Mouse (Mus musculus) gastrocnemius, postnatal 36 days (tissue): Measurements from ENCODE around the gene Arid5a. TPM values are rescaled to one million over a fixed set of nuclear protein-coding genes. Genes with fewer than 3 reads are reported as not detected.

Source experiments
- DNase-seq, 2 experiments: peaks; one replicate each; pipeline ENCODE4 v3.0.0; 2022
- intact Hi-C: fragments of 180-260 bp; cut with DNase I; formaldehyde crosslinking; loops from one replicate; pipeline ENCODE4 v1.15.1; 2025
- long read RNA-seq, 2 experiments: library from polyadenylated mRNA; stranded (forward); transcript quantifications; one replicate each; pipeline ENCODE4 v2.0.0; 2021
- total RNA-seq, 2 experiments: library from RNA; stranded (reverse); gene quantifications; 2 replicates each; pipeline ENCODE4 v1.2.3; 2021

Gene Arid5a
- total RNA-seq, result 10 to 100 TPM; 10.7 to 11.8 TPM
- long read RNA-seq, experiment 1, full-length matches to known transcripts, result 4 of 9 reads
- long read RNA-seq, experiment 1, partial matches to known transcripts, result 0 of 9 reads
- long read RNA-seq, experiment 1, other reads (novel, unspliced or antisense), result 5 of 9 reads
- long read RNA-seq, experiment 2, full-length matches to known transcripts, result 9 of 13 reads
- long read RNA-seq, experiment 2, partial matches to known transcripts, result 1 of 13 reads
- long read RNA-seq, experiment 2, other reads (novel, unspliced or antisense), result 3 of 13 reads

DNA sequence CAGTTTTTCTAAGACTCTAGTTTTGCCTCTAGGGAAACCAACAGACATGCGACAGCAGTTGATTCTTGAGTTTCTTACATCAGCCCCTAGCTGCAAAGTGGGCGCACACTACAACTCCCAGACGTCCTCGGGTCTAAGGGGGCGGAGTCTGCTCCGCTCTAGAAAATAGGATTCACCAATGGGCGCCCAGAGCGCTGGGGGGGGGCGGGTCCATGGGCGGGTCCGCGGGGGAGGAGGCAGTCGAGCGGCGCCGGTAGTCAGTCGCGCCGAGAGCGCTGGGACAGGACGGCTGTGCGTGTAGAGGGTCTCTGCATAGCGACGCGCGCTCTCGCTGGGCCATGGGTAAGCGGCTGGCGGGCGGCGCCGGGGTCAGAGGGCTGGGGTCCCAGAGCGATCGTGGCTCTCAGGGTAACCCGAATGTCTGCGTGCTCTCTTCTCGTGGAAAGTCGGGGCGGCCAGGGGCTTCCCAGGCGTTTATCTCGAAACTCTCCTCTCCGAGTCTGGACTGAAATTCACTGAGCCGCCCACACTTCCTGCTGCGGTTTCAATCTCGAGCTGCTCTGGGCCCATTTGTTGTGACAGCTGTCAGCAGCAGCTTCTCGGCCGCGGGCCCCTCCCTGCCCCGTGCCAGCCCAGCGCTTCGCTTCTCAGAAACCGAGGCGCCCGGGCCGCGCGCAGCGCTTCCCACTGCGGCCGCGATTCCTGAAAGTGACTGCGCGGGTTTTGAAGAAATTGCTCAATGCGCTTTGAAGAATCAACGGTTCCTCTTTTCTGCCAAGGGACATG lies at the start of gene Arid5a:
Gene Arid5a (plus strand): TSS at position 239 of the 786 bp plus-strand sequence.
- peak; percentile 73 to 83 for DNase-seq
- intact Hi-C loops, result no loop called here

DNA sequence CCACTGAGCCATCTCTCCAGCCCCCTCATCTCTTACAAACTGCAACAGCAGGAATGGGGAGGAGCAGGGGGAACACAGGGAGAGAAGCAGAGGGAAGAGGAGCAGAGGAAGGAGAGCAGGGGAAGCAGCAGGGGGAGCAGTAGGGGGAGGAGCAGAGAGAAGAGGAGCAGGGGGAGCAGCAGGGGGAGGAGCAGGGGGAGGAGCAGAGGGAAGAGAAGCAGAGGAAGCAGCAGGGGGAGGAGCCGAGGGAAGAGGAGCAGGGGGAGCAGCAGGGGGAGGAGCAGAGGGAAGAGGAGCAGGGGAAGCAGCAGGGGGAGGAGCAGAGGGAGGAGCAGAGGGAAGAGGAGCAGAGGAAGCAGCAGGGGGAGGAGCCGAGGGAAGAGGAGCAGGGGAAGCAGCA lies 48.9 kb upstream of the Arid5a start:
- DNase-seq, result no peak
- intact Hi-C loops, result no loop called here

DNA sequence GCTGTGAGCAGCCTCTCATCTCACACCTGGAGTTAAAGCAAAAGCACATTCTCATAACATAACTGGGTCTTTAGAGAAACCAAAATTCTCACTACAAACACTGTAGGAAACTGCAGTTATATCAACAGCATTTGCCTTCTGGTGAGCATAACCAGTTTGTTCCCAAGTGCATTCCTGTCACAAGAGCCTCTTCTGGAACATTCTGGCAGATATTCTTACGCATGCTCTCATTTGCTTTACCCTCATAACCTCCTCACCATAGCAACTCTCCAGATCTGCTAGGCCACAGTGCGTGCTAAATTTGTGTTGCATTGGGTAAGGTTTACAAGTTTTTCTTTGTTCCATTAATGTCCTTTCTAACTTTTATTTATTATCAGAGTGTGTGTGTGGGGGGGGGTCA lies 48.3 kb upstream of the Arid5a start:
- DNase-seq, result no peak
- intact Hi-C loops, result no loop called here

DNA sequence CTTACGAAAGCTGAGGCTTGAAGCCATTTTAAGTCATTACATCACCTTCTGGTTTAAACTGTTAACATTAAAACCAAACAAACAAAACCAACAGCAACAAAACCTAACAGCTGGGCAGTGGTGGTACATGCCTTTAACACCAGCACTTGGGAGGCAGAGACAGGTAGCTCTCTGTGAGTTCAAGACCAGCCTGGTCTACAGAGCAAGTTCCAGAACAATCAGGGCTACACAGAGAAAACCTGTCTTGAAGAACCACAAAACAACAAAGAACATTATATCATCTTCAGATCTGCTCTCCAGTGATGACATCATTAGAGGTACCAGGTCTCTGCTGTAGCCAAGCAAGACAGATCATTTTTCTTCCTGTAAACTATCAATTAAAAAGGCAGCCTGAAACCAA lies 47.1 kb upstream of the Arid5a start:
- DNase-seq, result no peak
- intact Hi-C loops, result no loop called here

DNA sequence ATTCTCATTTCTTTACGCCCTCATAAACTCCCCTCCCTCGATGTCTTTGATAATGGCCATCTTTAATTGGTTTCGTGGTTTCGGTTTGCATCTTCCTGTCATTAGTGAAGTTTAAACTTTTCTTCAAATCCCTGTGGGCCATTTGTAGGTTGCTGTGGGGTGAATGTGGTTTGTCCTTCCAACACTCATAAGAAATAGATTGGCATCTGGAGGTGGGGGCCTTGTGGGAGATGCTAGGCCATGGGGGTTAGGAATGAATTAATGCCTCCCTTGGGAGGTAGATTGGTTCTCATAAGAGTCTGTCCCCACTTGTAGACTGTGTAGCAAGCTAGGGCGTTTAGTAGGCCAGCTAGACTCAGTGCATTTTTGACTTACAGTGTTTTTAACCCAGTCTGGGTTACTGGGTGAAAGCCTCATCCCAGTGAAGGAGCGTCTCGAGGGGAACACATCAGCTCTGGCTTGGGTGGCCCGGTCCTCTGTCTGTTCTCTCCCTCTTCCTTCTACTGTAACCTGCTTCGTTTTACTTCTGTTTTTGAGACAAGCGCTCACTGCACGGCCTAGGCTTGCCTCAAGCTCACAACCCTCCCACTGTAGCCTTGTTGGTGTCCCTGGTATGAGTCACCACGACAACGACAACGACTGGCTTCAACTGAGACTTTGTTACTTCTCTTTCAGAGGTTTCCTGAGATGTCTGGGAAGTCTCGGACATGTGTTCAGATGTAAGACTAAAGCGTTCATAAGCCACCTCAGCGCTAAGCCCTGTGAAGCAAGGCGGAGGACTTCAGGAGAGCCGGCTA lies 45.6 kb upstream of the Arid5a start:
- DNase-seq, result no peak
- intact Hi-C loops, result no loop called here

DNA sequence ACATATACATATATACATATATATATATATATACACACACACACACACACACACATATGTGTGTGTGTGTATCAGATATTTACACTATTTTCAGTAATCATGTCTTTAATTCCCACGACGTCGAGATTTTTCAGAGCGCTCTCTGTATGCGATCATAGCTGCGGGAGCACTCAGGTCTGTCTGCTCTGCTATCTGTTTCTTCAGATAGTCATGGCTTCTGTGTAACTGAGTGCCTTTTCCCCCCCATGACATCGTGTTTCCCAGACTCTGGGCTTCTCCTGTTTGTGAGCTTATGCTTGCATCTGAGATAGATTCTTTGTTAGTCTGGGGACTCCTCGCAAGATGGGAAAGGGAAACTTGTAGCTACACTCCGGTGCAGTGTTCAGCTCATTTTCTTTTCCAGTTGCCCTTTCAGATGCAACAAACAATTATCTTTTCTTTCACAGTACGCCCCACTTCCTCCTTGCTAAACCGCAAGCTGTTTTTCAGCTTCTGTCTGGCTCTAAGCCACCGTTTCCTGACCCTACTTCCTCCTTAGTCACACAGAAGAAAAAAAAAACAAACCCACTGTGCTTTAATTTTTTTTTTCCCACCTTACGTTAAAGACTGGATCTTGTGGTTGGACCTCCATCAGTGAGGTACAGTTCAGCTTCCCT lies 43.6 kb upstream of the Arid5a start:
- no peak for DNase-seq
- intact Hi-C loops, result no loop called here

DNA sequence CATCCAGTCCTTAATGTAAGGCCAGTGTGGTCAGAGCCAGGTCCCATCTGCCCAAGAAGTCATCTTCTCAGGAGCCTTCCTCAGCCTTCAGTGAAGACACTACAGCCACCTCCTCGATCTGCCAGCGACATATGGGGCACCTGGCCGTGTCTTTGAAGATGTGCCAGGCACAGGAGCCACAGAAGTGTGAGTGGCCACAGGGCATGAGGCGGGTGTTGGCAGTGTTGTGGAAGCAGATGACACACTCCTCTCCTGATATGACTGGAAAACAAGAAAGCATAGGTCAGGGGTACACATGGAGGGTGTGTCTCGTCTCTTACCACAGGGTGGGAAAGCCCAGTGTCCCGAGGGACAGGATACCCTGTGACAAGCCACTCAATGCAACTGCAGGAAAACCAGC lies 41.2 kb upstream of the Arid5a start:
- intact Hi-C loops, result no loop called here
- no peak for DNase-seq

DNA sequence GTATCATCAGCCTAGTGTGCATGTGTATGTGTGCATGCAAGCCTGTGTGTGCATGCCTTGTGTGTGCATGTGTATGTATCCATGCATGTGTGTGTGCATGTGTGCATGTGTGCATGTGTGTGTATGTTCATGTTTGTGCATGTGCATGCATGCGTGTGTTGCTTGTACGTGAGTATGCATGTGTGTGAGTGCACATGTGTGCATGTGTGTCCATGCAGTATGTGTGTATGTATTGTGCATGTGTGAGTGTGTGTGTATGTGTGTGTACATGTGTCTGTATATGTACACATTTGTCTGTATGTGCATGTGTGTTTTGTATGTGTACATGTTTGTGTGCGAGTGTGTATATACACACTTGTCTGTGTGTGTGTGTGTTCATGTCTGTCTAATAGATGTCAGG lies 39.9 kb upstream of the Arid5a start:
- intact Hi-C loops, result no loop called here
- DNase-seq, result no peak

DNA sequence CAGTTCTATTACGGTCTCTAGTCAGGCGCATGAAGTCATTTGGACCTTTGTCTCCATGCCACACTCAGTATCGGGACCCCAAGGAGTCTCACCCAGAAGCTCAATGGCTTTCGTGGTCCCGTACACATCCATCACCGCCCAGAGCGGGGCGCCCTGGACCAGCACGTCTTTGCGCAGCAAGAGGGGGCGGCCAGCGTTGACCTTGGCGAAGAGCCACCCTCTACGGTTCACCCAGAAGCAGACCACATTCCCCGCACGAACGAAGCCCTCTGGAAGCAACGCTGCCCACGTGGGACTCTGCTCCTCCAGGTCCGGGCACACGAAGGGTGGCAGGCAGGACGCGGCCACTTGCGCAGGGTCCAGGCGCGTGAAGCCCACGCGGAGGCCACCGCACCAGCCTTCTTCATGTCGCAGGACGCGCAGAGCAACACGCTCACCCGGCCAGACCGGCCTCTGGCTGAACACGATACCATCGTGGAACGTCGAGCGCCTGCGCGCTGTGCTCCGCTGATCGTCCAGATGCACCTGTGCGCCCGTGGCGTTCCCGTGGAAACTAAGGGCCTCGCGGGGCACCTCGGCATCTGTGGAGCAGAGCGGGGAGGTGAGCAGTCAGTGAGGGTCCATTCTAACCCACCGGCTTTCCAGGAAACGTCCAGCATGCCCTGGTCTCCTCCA lies 38.3 kb upstream of the Arid5a start:
- DNase-seq, result no peak
- intact Hi-C loops, result no loop called here

DNA sequence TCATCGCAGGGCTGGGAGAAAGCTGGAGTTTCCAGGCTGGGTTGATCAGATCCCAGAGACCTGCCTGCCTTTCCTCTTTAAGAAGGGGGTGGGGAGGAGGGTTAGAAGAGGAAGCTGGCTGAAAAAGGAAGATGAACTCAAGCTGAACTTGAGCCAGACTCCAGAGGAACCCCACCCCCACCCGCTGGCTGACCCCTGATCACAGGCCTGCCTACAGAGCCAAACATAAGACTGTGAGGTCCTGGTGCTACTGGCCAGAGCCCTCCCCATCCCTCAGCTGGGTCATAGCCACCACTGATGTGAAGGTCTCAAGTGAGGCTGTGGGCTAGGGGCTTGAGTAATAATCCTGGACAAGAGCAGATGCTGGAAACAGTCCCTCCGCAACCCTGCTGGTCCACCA lies 36.9 kb upstream of the Arid5a start:
- DNase-seq, result no peak
- intact Hi-C loops, result no loop called here

DNA sequence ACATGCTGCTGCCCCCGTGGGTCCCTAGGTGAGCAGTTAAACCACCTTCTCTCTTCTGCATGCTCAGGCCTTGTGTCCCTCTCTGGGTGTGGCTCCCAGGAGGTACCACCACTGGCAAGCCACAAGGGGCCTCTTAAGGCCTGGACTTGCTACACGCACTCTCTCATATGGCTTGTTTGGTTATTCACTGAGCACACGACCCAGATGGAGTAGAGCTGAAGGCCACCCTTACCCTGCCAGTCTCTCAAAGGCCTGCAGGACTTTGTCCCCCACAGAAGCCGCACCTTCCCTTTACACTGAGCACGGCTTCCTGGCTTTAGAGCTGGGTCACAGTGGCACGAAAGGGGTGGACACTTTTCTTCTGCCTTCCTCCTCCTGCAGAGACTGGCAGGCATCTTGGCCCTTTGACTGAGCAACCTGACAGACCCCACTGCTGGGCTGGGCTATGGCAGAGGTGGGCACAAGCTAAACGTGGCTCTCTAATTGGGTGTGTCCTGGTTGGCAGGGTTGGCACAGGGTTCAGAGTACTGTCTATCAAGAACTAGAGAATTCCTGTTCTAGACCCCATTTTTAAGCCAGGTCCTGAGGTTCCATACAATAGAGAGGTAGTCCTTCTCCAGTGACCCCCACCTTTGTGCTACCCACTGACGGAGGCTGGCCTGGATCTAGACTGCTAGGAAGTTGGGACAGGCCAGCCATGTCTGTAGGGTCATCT lies 35.9 kb upstream of the Arid5a start:
- DNase-seq, result peak in 1 of 2 experiments; percentile 14
- intact Hi-C loops, result loop anchor here (2.0 kb wide), 1 partner anchor 15 kb away; no protein-coding TSS in a partner anchor

DNA sequence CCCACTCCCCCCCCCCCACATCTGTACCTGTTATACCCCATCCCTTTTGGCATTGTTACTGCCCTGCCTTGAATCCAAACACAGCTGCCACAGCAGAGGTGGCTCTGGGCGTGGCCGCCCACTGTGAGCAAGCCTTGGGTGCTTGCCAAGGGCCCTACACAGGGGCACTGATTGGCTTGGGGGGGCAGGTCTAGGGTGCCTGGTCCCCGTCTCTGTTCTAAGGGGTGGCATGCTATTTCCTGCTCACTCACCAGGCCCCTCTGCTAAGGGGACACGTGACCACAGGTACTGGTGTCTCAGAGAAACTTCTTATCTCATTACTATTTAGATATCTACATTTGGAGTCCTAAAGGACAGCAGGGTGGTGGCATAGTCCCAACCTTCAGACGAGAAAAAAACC lies 35.0 kb upstream of the Arid5a start:
- intact Hi-C loops, result loop anchor here (2.0 kb wide), 1 partner anchor 16 kb away; no protein-coding TSS in a partner anchor
- DNase-seq, result peak in 1 of 2 experiments; percentile 21

DNA sequence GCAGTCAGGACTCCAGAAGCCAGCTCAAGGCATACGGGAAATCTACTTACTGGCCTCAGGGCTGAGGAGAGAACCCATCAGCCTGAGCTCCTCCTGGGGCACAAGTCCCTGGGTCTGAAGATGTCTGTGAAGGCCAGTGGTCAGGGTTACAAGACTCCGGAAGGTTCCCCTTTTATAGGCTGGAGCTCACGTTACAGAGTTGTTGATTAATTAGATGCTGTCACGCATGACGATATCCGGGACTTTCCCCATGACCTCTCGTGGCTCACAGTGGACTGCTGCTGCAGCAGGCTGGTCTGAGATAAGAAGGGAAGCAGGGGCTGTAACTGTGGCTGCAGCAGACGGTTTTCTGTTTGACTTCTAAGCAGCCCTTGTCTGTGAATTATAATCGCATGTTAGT lies 34.2 kb upstream of the Arid5a start:
- intact Hi-C loops, result loop anchor here (2.0 kb wide), 1 partner anchor 16 kb away; no protein-coding TSS in a partner anchor
- no peak for DNase-seq

DNA sequence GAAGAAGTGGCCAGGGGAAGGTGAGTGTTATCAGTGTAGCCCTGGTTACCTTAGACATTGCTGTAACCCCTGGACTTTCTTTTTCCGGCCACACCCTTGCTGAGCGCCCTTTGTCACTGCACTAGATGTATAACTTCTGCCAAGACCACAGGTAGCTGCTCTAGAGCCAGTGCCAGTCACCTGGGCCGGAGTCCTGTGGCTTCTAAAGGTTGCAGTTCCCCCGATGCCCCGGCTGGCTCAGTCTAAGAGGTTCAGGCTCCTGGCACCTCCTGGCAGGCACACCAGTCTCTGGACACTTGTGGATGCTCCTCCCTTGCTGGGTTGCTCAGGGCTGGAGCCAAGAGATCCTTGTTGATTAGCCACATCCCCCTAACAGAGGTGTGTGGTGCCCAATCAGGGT lies 33.1 kb upstream of the Arid5a start, which contains the start of gene Neurl3:
Gene Neurl3 (minus strand): TSS at position 225 of the 400 bp plus-strand sequence.
- DNase-seq, result no peak
- intact Hi-C loops, result no loop called here

DNA sequence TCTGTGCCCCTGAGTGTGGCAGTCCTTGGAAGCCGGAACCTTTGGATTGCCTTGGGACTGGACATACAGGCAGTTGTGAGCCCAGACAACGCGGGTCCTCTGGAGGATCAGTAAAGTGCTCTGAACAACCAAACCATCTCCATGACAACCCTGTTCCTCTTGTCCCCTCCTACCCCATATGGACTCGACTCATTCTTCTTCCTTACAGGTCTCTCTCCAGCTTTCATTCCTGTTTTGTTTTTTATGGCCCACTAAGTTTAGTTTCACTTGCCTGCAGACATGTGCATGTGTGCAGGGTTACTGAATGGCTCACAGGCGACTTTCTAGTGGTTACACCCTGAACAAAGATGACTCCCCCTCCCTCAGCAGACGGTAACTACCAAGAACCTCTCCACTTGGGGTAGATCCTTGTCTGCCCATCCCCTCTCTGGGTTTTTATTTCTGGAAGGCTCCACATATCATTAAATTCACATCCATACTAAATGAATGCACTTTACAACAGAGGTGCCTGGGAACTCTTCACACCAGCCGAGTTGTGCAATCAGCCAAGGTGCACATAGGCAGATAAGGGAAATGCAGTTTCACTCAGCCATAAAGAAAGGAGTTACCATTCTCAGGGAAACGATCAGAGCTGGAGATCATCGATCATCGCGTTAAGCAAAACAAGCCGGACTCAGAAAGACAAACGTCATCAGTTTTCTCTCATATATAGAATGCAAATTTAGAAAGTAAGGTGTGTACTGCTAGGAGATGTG lies 31.7 kb upstream of the Arid5a start:
- DNase-seq, result no peak
- intact Hi-C loops, result no loop called here

DNA sequence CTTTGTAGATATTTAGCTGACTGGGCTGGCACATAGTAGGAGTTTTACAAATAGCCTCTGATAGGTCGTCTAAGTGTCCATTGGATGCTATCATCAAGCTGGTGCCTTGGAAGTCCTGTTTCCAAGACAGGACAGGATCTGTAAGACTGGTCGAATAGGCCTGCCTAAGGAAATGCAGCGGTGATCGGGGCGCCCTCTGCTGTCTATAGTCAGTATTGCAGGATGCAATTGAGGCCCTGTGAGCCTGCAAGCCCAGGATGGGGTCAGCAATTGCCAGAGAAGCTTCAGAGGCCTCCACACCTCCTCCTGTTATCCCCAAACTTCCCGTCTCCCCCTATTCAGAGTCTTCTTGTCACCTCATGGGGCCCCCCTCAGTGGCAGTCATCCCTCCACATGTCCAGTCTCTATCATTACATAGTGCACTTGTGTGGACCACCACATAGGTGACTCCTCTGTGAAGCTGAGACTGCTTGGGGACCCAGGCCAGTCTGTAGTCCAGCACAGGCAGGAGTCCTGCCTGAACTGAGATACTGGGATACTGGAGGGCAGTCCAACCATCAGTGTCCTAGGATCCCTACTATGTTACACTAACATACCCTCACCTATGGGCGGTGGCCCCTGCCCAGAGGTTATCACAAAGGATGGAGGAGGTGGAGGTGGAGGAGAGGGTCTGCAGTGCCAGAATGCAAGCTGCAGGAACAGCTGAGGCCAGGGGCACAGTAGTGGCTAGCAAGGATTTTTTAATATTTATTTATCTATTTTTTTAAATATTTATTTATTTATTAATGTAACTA lies 30.1 kb upstream of the Arid5a start:
- intact Hi-C loops, result no loop called here
- peak; percentile 79 to 80 for DNase-seq

DNA sequence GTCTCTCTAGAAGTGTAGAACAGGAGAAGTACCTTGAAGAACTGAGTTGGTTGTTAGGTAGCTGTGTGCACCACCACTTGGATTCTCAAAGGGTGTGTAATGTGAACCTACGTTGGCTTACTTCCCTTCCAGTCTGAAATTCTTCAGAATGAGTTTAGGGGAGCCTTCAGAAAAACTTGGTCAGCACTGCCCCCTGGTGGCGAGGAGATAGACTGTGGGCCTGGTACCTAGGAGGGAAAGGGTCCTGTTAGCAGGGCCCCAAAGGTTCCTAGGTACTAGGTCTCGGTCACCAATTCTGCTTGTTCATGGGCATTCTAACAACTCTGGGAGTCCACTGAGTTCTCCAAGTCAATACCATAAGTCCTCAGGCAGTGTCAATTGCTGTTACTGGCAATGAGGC lies 28.3 kb upstream of the Arid5a start:
- intact Hi-C loops, result no loop called here
- DNase-seq, result peak; percentile 72 to 77

DNA sequence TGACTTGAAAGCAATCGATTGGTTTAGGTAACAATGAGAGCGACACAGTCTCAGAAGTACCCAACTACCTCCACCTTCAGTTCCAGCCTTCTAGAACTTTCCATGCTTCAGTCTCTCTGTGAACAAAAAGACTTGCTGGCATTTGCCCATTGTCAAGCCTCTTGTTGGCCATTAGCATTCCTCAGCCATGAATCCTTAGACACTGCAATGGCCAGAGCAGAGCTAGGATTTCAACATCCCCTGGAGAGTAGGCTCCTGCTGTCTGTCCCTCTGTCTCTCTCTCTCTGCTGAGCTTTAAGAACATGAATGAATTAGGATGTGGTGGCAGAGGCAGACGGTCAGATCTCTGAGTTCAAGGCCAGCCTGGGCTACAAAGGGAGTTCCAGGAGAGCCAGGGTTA lies 26.6 kb upstream of the Arid5a start:
- intact Hi-C loops, result no loop called here
- DNase-seq, result no peak
